Mouse (Mus musculus) brain, adult 2 months (tissue): Measurements from ENCODE around the gene Olfr700.
"Not testable (repeated sequence)": the region's sequence is repeated elsewhere in the genome, so short reads cannot be mapped to it uniquely, and the experiment has no call there.

Experiments
- DNase-seq: peaks from one replicate; pipeline ENCODE4 v3.0.0; 2011; ENCODE audit warnings: low read depth, low spot score

The Olfr700 gene

DNA sequence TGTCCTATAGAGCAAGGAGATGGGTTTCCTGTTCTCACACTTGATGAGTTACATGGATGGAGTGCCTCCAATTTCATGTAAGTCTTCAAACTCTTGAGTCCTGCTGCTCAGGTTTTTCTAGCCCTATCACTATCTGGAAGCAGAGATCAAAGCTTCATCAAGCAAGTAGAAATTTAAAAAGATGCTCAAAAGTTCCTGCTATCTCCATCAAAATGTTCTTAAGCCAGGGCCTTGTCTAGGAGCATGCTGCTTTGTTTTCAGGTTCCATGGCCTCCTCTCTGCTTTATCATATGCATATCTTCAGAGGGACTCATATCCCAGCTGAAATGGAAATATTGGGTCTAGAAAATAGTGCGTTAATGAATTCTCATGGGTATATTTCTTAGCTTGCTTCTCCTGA, at the start of gene Olfr700:
Olfr700 (minus strand) TSS at position 101 of the 400 bp plus-strand sequence.
- DNase-seq: no peak

DNA sequence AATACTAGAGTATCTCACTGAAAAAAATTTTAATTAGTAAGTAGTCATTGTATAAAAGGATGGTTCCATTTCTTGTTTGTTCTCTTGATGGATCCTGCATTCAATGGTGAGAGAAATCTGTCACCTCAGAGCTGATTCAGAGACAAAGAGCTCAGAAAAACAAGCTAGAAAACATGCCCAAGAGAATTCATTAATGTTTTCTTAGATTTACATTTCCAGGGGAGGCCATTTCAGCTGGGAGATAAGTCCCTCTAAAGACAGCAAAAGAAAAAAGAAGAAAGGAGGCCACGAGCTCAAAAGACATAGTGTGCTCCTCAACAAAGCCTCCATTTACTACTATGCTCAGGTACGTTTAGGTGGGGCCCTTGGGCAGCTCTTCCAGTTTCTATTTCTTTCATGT, 34.4 kb upstream of the Olfr700 start, which contains the start of gene Olfr703:
Olfr703 (plus strand) TSS at position 301 of the 400 bp plus-strand sequence.
- DNase-seq: no peak

- DNase-seq: no peak
Observed at GRCm38 (mm10) chr7:106833793-106834192, 25.2 kb upstream of the Olfr700 start, which contains the start of gene Olfr702. Gene Olfr702 (minus strand): TSS chr7:106833893.

- DNase-seq: no peak
Observed at GRCm38 (mm10) chr7:106818414-106818813, 9.8 kb upstream of the Olfr700 start.

- peak; percentile 24 for DNase-seq
Observed at GRCm38 (mm10) chr7:106815775-106816174, 7.1 kb upstream of the Olfr700 start.

- no peak for DNase-seq
Observed at GRCm38 (mm10) chr7:106813829-106814228, 5.2 kb upstream of the Olfr700 start, which contains the start of gene Olfr701. Gene Olfr701 (plus strand): TSS chr7:106814129.

DNA sequence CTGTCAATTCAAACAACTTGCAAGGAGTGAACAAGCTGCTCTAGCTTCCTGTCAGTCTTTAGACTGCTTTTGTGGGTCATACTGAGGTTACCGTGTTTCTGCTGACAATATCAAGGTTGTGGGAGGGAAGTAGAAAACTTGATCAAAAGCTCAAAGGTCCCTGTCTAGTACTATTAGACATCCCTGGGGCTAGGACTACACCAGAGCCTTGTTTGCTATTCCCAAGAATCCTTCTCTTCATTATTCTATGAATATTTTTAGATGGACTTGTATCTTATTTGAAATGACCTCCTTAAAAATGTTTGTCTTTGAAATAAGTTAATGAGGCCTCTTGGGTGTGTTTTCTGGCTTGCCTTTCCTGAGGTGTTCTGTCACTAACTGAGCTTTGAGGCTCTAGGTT, 15.5 kb downstream of the Olfr700 start, which contains the start of gene Olfr699:
Olfr699 (minus strand) TSS at position 101 of the 400 bp plus-strand sequence.
- DNase-seq: no peak

DNA sequence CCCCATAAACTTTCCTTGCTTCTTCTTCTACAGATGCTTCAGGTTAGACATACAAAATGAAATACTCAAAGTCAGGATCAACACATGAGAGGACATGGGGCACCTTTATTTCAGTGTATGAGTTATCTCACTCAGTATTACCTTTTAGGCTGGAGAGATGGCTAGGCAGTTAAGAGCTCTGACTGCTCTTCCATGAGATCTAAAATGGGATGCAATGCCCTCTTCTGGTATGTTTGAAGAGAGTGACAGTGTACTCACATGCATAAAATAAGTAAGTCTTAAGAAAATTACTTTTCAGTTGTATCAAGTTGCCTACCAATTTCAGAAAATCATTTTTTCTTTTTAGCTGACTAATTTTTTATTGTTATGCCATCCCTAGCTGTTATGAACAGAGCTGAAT, 20.3 kb downstream of the Olfr700 start:
- peak; percentile 6 for DNase-seq

DNA sequence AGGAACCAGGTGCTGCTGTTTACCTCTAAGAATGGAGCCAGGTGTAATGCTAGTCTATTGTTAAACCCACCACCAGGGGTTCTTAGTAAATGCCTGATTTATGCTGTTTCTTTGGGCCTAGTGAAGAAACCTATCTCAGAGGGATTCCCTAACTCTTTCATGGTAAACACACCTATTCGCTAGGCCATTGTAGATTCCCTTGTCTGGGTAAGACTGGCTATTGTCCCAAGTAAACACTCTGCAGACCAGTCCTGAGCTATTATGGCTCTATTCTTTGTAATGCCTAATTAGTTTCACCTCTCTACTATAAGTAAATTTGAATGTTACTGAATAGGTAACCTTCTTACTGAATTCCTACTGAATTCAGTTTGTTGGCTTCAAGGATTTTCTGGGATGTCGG, 47.6 kb downstream of the Olfr700 start:
- not testable (repeated sequence) for DNase-seq

GRCm38 (mm10) chr7:106758800-106759199, 49.8 kb downstream of the Olfr700 start:
- no peak for DNase-seq
